Mouse (Mus musculus) spleen, embryonic (tissue): Measurements from ENCODE around the gene Get4.

Experiments
- CTCF ChIA-PET: fragments of 350-600 bp; sonication (Branson Sonifier 250); formaldehyde crosslinking; loops from one replicate; lab custom pipeline; 2022; lab: Charles Lee

The Get4 gene

GRCm38 (mm10) chr5:139241022-139241761 is 10.9 kb upstream of the Get4 start:
- CTCF ChIA-PET = no interaction called here

GRCm38 (mm10) chr5:139243384-139243783 is 8.7 kb upstream of the Get4 start:
- CTCF ChIA-PET = no interaction called here

- CTCF ChIA-PET = no interaction called here
Measured at GRCm38 (mm10) chr5:139247767-139248166, 4.4 kb upstream of the Get4 start.

- CTCF ChIA-PET = no interaction called here
Measured at GRCm38 (mm10) chr5:139248846-139249245, 3.3 kb upstream of the Get4 start.

GRCm38 (mm10) chr5:139251279-139251678 is 845 bp upstream of the Get4 start:
- CTCF ChIA-PET = no interaction called here

GRCm38 (mm10) chr5:139251736-139252080 is 416 bp upstream of the Get4 start:
- CTCF ChIA-PET = no interaction called here

GRCm38 (mm10) chr5:139252910-139253245 is 754 bp downstream of the Get4 start:
- CTCF ChIA-PET = no interaction called here

- CTCF ChIA-PET = no interaction called here
Measured at GRCm38 (mm10) chr5:139253301-139253741, 1.2 kb downstream of the Get4 start.

GRCm38 (mm10) chr5:139254938-139255337 is 2.8 kb downstream of the Get4 start:
- CTCF ChIA-PET = no interaction called here

- CTCF ChIA-PET = interaction anchor here (0.6 kb wide), 1 partner anchor 67 kb away, joined by 6 read pairs; no protein-coding TSS in a partner anchor
Measured at GRCm38 (mm10) chr5:139255777-139256176, 3.7 kb downstream of the Get4 start.

GRCm38 (mm10) chr5:139256211-139256765 is 4.2 kb downstream of the Get4 start:
- CTCF ChIA-PET = interaction anchor here (0.6 kb wide), 1 partner anchor 66 kb away, joined by 6 read pairs; no protein-coding TSS in a partner anchor

- CTCF ChIA-PET = no interaction called here
Measured at GRCm38 (mm10) chr5:139257265-139257664, 5.1 kb downstream of the Get4 start.

- CTCF ChIA-PET = no interaction called here
Measured at GRCm38 (mm10) chr5:139257818-139258217, 5.7 kb downstream of the Get4 start.

- CTCF ChIA-PET = interaction anchor here (0.6 kb wide), 1 partner anchor 159 kb away, joined by 3 read pairs; no protein-coding TSS in a partner anchor
Measured at GRCm38 (mm10) chr5:139258371-139259035, 6.4 kb downstream of the Get4 start.

- CTCF ChIA-PET = interaction anchor here (0.6 kb wide), 1 partner anchor 63 kb away, joined by 3 read pairs; no protein-coding TSS in a partner anchor
Measured at GRCm38 (mm10) chr5:139259853-139260252, 7.7 kb downstream of the Get4 start.

GRCm38 (mm10) chr5:139261403-139261802 is 9.3 kb downstream of the Get4 start:
- CTCF ChIA-PET = no interaction called here

- CTCF ChIA-PET = no interaction called here
Measured at GRCm38 (mm10) chr5:139267661-139268060, 15.5 kb downstream of the Get4 start.

- CTCF ChIA-PET = no interaction called here
Measured at GRCm38 (mm10) chr5:139270806-139271521, 18.8 kb downstream of the Get4 start.

- CTCF ChIA-PET = no interaction called here
Measured at GRCm38 (mm10) chr5:139271994-139272554, 19.9 kb downstream of the Get4 start.

- CTCF ChIA-PET = no interaction called here
Measured at GRCm38 (mm10) chr5:139277287-139277686, 25.2 kb downstream of the Get4 start.

GRCm38 (mm10) chr5:139281373-139282112 is 29.4 kb downstream of the Get4 start:
- CTCF ChIA-PET = interaction anchor here (2.1 kb wide), 1 partner anchor 44 kb away, joined by 4 read pairs; the partner anchor contains the start of gene Adap1
